Mouse (Mus musculus) hindbrain, embryonic 16.5 days (tissue): ENCODE results near the gene Heg1. TPM values are rescaled to one million over a fixed set of nuclear protein-coding genes. Genes with fewer than 3 reads are reported as not detected.
A peak's percentile ranks its signal among the peaks of the same experiment; 100 is the strongest.

Experiments used
- ATAC-seq: fragments of 200-750 bp; cut with Nextera tagmentation; 2 replicates; pipeline ENCODE4 v1.8.0; 2017; ENCODE audit warnings: moderate TSS enrichment, moderate library complexity
- H3K27ac ChIP-seq: fragments of 300-500 bp; sonication (generic); 2 replicates; pipeline ENCODE4 v1.5.1; 2014; ENCODE audit warnings: low read depth, mild to moderate bottlenecking, control low read depth, low read length, moderate library complexity
- H3K27me3 ChIP-seq: fragments of 300-500 bp; sonication (generic); replicated peaks from 2 replicates; pipeline ENCODE4 v1.6.1; 2014; ENCODE audit warnings: low read length; ENCODE audit not compliant: control insufficient read depth, insufficient read depth
- H3K36me3 ChIP-seq: fragments of 300-500 bp; sonication (generic); 2 replicates; pipeline ENCODE4 v1.6.1; 2014; ENCODE audit warnings: mild to moderate bottlenecking, low read length, moderate library complexity, mixed read lengths; ENCODE audit not compliant: control insufficient read depth, insufficient read depth
- H3K4me1 ChIP-seq: fragments of 300-500 bp; sonication (generic); 2 replicates; pipeline ENCODE4 v1.6.1; 2014; ENCODE audit warnings: low read depth, low read length; ENCODE audit not compliant: control insufficient read depth, insufficient read depth
- H3K4me2 ChIP-seq: fragments of 300-500 bp; sonication (generic); 2 replicates; pipeline ENCODE4 v1.6.1; 2014; ENCODE audit warnings: mild to moderate bottlenecking, low read length, control low read depth, moderate library complexity
- H3K4me3 ChIP-seq: fragments of 300-500 bp; sonication (generic); 2 replicates; pipeline ENCODE4 v1.5.1; 2014; ENCODE audit warnings: mild to moderate bottlenecking, low read length, control low read depth, moderate library complexity
- H3K9ac ChIP-seq: fragments of 300-500 bp; sonication (generic); 2 replicates; pipeline ENCODE4 v1.6.1; 2014; ENCODE audit warnings: low read depth, mild to moderate bottlenecking, control low read depth, low read length, moderate library complexity
- H3K9me3 ChIP-seq: fragments of 300-500 bp; sonication (generic); 2 replicates; pipeline ENCODE4 v1.6.1; 2014; ENCODE audit warnings: mild to moderate bottlenecking, low read length, moderate library complexity; ENCODE audit not compliant: control insufficient read depth
- WGBS: fragments of 180-500 bp; shearing (Covaris S2); extraction: QIAGEN DNeasy Blood & Tissue Kit; methylation state at CpG from one replicate; pipeline ENCODE4 v1.1.7; 2014; 5-methylcytosine and 5-hydroxymethylcytosine counted together
- polyA plus RNA-seq: library from polyadenylated mRNA; unstranded; fragments of >200 nt; fragmentation: Nextera tagmentation; extraction: Ambion mirVana; gene quantifications from 2 replicates; pipeline ENCODE4 v1.2.1, GENCODE M21; 2015

Gene Heg1
- polyA plus RNA-seq, 1 experiment from 2014 or later: 7.2 TPM

DNA sequence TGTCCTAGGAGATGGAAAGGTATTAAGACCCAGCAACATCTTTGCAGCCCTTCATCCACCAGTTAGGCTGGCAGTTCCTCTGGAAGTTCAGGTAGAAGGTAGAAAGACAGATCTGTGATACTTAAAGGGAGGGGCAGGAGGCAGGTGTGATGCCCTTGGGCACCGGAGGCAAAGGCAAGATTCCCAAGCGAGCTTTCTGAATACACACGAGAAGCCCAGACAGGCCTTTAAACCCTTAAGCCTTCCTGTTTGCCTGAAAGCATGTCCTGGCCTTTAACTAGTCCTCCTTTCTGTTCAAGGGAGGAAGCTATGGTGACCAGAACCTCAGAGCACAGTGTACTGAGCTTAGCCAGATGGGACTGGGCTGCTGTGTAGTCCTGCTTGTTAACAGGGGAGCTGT lies 1.5 kb upstream of the Heg1 start:
- WGBS: 88% methylated on average over 3 of the region's 3 CpGs
- Histone ChIP-seq H3K4me1 (peaks cover 10% of the 10 kb centered on the region), H3K27ac (no peak overlapping the region), H3K27me3 (no peaks in the 10 kb centered on the region), H3K9me3 (no peaks in the 10 kb centered on the region), H3K36me3 (no peaks in the 10 kb centered on the region), H3K9ac (no peak overlapping the region), H3K4me3 (no peak overlapping the region), H3K4me2 (no peak overlapping the region)
- ATAC-seq: no peak

DNA sequence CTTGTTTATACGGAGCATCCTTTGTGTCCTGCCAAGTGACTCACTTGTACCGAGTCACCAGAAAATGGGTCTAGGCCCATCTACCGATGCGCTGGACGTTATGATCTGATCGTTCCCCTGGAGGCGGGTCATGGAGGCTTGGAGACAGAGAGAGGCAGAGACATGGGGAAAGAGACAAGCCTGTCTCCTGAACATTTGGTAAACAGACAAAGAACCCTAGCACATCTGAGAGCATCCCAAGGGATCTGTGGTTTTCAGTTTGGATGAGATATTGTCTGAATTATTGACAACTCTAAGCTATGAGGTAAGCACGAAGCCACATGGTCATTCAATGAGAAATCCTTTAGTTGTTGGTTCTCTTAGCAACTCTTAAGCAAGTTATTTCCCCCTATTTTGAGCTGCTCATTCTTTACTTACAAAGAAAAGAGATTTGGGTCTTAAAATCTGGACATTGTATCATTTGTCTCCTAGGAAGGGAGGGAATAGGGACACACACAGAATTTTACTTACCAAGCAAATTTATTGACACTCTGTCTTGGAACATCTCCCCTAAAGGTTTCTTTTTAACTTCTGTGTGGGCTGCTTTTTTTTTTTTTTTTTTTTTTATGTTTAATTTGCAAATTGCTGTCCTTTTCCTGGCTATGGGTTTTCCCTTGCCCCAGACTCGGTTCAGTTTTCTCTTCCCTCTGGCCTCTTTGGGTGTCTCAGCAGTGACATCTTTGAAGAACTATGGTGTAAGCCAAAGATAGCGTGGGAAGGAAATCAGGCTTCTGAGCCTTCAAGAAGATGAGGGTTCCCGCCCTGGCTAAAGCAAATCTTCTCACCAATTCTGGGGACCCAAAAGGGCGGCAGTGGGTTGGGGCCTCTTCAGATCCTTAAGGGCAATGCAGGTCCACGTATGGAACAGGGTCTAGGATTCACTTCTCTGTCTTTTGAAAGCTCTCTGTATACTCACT lies 686 bp upstream of the Heg1 start:
- no peaks in the 10 kb centered on the region for H3K36me3 ChIP-seq
- H3K4me2 ChIP-seq: peak overlapping the region; percentile 97
- 63% methylated on average over 13 of the region's 13 CpGs for WGBS
- no peaks in the 10 kb centered on the region for H3K27me3 ChIP-seq
- no peak; the same call in 1 of the 2 replicates for ATAC-seq
- peak overlapping the region; percentile 79 for H3K4me3 ChIP-seq
- no peak overlapping the region for H3K27ac ChIP-seq
- H3K9ac ChIP-seq: no peak overlapping the region
- H3K9me3 ChIP-seq: no peaks in the 10 kb centered on the region
- H3K4me1 ChIP-seq: peaks cover 14% of the 10 kb centered on the region

DNA sequence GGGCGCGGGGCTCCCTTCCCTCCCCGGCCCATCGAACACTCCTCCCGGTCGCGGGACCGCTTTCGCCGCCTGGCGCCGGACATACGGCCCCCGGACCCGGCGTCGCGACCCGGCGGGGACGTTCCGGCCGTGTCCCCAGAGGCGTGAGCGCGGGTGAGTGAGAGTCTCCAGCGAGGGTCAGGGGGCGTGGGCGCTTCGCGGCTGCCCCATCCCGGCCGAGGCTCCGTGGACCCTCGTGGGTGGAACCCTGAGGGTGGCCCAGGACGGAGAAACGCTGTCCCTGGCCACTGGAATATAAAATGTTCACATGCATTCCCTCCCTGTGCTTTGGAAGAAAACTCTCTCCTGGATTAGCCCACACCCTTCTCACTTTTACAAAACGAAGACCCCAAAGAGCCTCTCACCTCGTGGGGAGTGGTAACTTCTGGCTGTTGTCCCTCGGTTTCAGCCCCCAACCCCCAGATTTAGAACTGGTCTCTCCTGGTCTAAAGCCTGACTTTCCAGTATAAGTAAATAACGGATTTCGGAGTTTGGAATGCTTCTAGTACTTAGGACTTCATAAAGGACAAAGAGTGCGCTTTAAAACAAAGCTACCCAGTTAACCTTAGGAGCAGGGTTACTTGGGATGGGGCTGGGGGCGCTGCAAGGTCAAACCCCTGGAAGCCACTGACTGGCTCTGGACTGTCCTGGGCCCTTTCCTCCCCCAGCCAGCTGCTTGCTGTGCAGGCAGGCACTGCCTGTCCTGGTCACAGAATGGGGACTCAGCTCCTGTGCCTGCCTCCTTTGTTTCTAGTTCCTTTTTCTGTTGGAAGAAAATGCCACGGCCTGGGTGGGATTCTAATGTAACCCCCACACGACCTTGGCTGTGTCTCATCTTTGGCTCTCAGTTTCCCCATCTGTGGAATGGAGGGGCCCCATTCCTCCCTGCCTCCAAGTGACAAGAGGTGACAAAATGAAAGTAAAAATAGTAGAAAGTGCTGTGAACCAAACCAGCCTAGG lies 832 bp downstream of the Heg1 start:
- Histone ChIP-seq H3K4me2 (peak overlapping the region; percentile 97), H3K9ac (peak overlapping the region; percentile 88), H3K9me3 (no peaks in the 10 kb centered on the region), H3K27ac (peak overlapping the region; percentile 57), H3K36me3 (no peaks in the 10 kb centered on the region), H3K4me1 (peaks cover 14% of the 10 kb centered on the region), H3K27me3 (no peaks in the 10 kb centered on the region), H3K4me3 (peak overlapping the region; percentile 79)
- WGBS: 1% methylated on average over 46 of the region's 46 CpGs
- ATAC-seq: peak; percentile 50

DNA sequence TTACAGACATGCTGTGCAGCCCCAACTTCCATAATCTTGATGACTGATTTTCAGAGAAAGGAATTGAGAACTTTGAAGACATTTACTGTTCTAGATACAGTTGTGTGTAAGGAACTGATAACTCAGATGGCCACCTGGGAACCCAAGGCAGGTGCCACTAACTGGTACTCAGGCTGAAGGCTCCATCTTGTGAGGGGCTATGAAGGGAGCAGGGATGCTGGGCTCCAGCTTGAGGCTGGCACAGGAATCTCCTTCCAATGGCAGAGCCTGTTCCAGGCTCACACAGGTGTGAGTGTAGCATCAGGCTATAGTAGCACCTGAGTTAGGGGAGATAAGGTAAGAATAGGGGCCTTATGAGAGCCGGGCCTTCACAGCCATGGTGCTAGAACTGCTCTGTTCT lies 1.9 kb downstream of the Heg1 start:
- Histone ChIP-seq H3K4me3 (peak overlapping the region; percentile 79; the same call in 1 of the 2 replicates), H3K27me3 (no peaks in the 10 kb centered on the region), H3K4me2 (peak overlapping the region; percentile 97), H3K4me1 (peaks cover 14% of the 10 kb centered on the region), H3K9me3 (no peaks in the 10 kb centered on the region), H3K27ac (no peak overlapping the region), H3K9ac (peak overlapping the region; percentile 44), H3K36me3 (no peaks in the 10 kb centered on the region)
- 94% methylated on average over 1 of the region's 1 CpGs for WGBS
- no peak for ATAC-seq

DNA sequence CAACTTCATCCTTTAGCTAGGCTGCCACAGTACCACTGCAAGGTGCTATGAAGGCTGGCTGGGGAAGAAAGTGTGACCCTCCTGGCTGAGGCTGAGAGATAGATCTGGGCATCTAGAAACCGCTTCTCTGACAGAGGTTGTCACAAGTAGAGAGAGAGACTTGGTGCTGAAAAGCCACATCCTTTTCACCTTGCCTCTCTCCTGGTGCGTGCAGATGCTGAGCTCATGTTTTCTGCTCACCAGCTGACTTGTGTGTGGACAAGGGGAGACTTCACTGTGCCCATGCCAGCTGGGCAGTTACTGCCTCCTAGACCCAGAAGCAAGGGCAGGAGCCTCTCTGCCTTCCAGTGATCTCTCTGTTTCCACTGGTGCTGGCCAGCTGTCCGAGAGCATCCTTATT lies 3.6 kb downstream of the Heg1 start:
- no peak overlapping the region for H3K4me3 ChIP-seq
- WGBS: 58% methylated on average over 3 of the region's 3 CpGs
- H3K9ac ChIP-seq: peak overlapping the region; percentile 25; the same call in 1 of the 2 replicates
- 0 out of 2 replicates have a peak overlapping the region, but pooled peaks have one; percentile 23 for H3K27ac ChIP-seq
- ATAC-seq: no peak
- H3K9me3 ChIP-seq: no peaks in the 10 kb centered on the region
- peak overlapping the region; percentile 97 for H3K4me2 ChIP-seq
- H3K4me1 ChIP-seq: peaks cover 14% of the 10 kb centered on the region
- H3K36me3 ChIP-seq: no peaks in the 10 kb centered on the region
- H3K27me3 ChIP-seq: no peaks in the 10 kb centered on the region

DNA sequence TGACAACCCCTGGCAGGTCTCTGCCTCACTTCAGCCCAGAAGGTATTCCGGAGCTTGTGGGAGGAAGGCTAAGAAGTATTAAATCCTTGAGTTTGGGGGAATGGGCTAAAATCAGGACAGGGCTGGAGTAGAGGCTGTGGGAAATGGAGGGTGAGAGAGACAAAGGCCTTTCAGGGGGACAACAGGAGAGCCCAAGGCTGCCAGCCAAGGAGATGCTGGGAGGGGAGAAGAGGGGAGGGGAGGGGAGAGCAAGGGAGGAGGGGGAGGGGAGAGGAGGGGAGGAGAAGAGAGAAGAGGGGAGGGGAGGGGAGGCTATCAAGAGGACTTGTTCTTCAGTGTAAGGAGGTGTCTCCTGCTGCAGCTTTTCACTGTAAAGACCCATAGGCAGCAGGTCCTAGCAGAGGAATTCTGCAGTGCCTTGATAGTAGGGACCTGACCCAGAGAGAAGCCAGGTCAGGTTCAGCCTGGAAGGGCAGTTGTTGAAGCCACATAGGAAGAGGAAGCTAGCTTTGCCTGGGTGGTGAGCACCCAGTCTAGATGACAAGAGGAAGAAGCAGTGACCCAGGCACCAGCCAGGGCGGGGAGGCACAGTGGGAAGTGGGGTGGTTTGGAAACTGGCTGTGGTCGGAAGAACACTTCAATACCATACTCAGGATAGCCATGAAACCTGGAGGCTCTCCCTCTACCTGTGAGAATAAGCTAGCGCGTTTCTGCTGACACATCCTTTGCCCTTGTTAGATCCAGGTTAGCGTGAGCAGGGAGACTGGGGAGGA lies 7.0 kb downstream of the Heg1 start:
- no peaks in the 10 kb centered on the region for H3K36me3 ChIP-seq
- no peak overlapping the region for H3K4me3 ChIP-seq
- no peaks in the 10 kb centered on the region for H3K9me3 ChIP-seq
- no peak overlapping the region for H3K9ac ChIP-seq
- no peak overlapping the region for H3K27ac ChIP-seq
- ATAC-seq: no peak
- H3K27me3 ChIP-seq: no peaks in the 10 kb centered on the region
- 85% methylated on average over 6 of the region's 6 CpGs for WGBS
- no peak overlapping the region for H3K4me2 ChIP-seq
- H3K4me1 ChIP-seq: peaks cover 11% of the 10 kb centered on the region

DNA sequence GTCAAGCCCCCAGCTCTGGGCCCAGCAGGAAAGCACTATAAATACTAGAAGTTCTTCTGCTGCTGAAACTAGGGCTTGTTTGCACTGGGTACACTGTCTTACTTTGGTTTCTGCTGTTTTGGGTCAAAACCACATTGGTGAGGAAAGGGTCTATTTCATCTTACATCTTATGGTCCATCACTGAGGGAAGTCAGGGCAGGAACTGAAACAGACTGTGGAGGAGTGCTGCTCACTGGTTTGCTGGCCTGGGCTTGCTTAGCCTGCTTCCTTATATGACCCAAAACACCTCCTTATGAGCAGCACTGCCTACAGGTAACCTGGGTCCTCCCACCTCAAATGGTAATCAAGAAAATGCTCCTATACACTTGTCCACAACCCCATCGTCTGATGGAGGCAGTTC lies 9.4 kb downstream of the Heg1 start:
- no peaks in the 10 kb centered on the region for H3K27me3 ChIP-seq
- no peaks in the 10 kb centered on the region for H3K36me3 ChIP-seq
- ATAC-seq: no peak
- no peak overlapping the region for H3K4me2 ChIP-seq
- H3K4me1 ChIP-seq: peaks cover 10% of the 10 kb centered on the region
- H3K4me3 ChIP-seq: no peak overlapping the region
- WGBS: 100% methylated on average over 1 of the region's 1 CpGs
- no peak overlapping the region for H3K27ac ChIP-seq
- H3K9ac ChIP-seq: no peak overlapping the region
- H3K9me3 ChIP-seq: no peaks in the 10 kb centered on the region

DNA sequence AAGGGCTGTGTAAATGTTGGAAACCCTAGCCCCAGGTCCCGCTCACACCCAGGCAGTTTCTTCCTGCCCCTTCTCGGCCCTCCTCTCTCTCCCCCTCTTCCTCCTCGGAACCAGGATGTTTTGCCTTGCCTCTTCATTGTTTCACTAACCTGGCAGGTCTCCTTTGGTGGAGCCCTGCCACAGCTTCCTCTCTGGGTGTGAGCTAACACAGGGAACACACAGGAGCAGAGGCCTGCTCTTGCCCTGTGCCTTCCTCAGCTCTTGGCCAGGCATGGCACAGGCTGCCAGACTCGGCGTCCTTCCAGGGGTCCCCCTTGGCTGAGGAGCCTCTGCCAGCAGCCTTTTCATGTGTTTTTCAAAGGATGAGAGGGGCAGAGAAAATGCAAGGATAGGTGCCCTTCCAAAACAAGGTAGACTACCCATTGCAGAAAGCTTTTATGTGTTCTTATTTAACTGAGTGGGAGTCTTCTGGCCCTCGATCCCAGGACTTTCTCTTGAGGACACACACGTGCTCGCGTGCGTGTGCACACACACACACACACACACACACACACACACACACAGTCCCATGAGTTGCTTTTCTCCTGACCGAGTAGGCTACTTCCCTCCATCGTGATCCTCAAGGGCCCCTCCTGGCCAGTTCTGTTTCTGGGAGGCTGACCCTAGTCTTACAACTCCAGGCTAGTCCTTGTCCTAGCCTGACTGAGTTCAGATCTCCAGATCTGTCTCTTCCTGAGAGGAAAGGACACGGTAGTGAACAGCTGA lies 12.8 kb downstream of the Heg1 start:
- Histone ChIP-seq H3K4me1 (peaks cover 10% of the 10 kb centered on the region), H3K9me3 (no peaks in the 10 kb centered on the region), H3K36me3 (no peaks in the 10 kb centered on the region), H3K4me2 (no peak overlapping the region), H3K4me3 (no peak overlapping the region), H3K9ac (0 out of 2 replicates have a peak overlapping the region, but pooled peaks have one; percentile 14), H3K27me3 (no peaks in the 10 kb centered on the region), H3K27ac (peak overlapping the region; percentile 65)
- 55% methylated on average over 12 of the region's 13 CpGs for WGBS
- ATAC-seq: peak; percentile 77; the same call in 1 of the 2 replicates
